Mouse (Mus musculus) forebrain, embryonic 14.5 days (tissue): ENCODE data around the gene Gm4340. TPM values are rescaled to one million over a fixed set of nuclear protein-coding genes. Genes with fewer than 3 reads are reported as not detected.
A peak's percentile ranks its signal among the peaks of the same experiment; 100 is the strongest.

ENCODE experiments used
- ATAC-seq: fragments of 200-750 bp; cut with Nextera tagmentation; 2 replicates; pipeline ENCODE4 v1.8.0; 2017; ENCODE audit warnings: mild to moderate bottlenecking, moderate library complexity
- DNase-seq: peaks from one replicate; pipeline ENCODE4 v3.0.0-alpha.2; 2015; ENCODE audit warnings: low spot score
- H3K27ac ChIP-seq: fragments of 300-500 bp; sonication (generic); 2 replicates; pipeline ENCODE4 v1.5.1; 2014; ENCODE audit warnings: low read depth, mild to moderate bottlenecking, control low read depth, low read length, moderate library complexity
- H3K27me3 ChIP-seq: fragments of 300-500 bp; sonication (generic); replicated peaks from 2 replicates; pipeline ENCODE4 v1.6.1; 2014; ENCODE audit warnings: low read length, control low read depth, mixed read lengths; ENCODE audit not compliant: control insufficient read depth, insufficient read depth
- H3K36me3 ChIP-seq: fragments of 300-500 bp; sonication (generic); 2 replicates; pipeline ENCODE4 v1.6.1; 2014; ENCODE audit warnings: low read length, control low read depth; ENCODE audit not compliant: control insufficient read depth, insufficient read depth
- H3K4me1 ChIP-seq: fragments of 300-500 bp; sonication (generic); 2 replicates; pipeline ENCODE4 v1.6.1; 2014; ENCODE audit warnings: antibody characterized with exemption, low read length, control low read depth; ENCODE audit not compliant: control insufficient read depth, insufficient read depth
- H3K4me2 ChIP-seq: fragments of 300-500 bp; sonication (generic); 2 replicates; pipeline ENCODE4 v1.6.1; 2014; ENCODE audit warnings: mild to moderate bottlenecking, control low read depth, low read length
- H3K4me3 ChIP-seq: fragments of 300-500 bp; sonication (generic); 2 replicates; pipeline ENCODE4 v1.5.1; 2014; ENCODE audit warnings: low read depth, low read length, control low read depth
- H3K9ac ChIP-seq: fragments of 300-500 bp; sonication (generic); 2 replicates; pipeline ENCODE4 v1.6.1; 2014; ENCODE audit warnings: mild to moderate bottlenecking, low read length, control low read depth, moderate library complexity
- H3K9me3 ChIP-seq: fragments of 300-500 bp; sonication (generic); replicated peaks from 2 replicates; pipeline ENCODE4 v1.6.1; 2016; ENCODE audit warnings: low read length, control low read depth, mixed read lengths; ENCODE audit not compliant: control insufficient read depth
- WGBS: fragments of 180-500 bp; shearing (Covaris S2); extraction: QIAGEN DNeasy Blood & Tissue Kit; methylation state at CpG from one replicate; pipeline ENCODE4 v1.1.7; 2014; 5-methylcytosine and 5-hydroxymethylcytosine counted together
- polyA plus RNA-seq: library from polyadenylated mRNA; unstranded; fragments of >200 nt; fragmentation: Nextera tagmentation; extraction: Ambion mirVana; gene quantifications from 2 replicates; pipeline ENCODE4 v1.2.1, GENCODE M21; 2014

The Gm4340 gene
- polyA plus RNA-seq, 1 experiment from 2014 or later, result not detected

DNA sequence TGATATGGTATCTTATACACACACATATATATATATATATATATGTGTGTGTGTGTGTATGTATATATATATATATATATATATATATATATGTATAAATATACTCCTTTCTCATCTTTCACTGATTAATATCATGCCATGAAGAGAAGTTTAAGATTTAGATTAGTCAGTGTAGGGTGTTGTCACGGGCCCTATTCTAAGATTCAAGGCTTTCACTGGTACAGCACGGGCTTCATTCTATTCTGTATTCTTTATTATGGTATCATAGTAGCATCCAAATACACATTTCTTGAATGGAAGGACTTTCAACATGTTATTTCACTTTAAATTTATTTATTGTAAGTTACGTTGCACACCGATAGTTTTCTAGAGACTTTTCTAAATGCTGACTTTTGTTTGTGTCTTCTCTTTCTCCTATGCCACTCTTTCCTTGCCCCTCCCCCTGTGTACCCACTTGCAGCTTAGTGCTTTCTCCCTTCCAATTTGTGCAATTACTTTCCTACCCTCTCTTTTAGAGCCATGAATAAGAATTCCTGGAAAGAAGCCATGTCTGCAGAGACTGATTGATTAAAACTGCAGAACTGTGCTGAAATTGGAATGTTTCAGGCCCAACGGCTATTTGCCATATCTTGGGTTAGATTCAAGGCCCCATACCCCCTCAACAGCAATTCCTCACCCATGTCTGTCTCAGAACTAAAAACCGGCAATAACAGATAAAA is 26.6 kb downstream of the Gm4340 start:
- Histone ChIP-seq H3K4me1 (no peaks in the 10 kb centered on the region), H3K4me3 (no peak overlapping the region), H3K27ac (no peak overlapping the region), H3K9me3 (no peaks in the 10 kb centered on the region), H3K9ac (no peak overlapping the region), H3K36me3 (no peaks in the 10 kb centered on the region), H3K4me2 (no peak overlapping the region), H3K27me3 (no peaks in the 10 kb centered on the region)
- ATAC-seq (peak; percentile 89), DNase-seq (peak; percentile 82)
- WGBS, result 53% methylated on average over 6 of the region's 6 CpGs

Other genes starting within 250 kb of the Gm4340 start
- gene Gm21293, start 51.1 kb upstream of the Gm4340 start, polyA plus RNA-seq, result not detected in 2 replicates
- gene Gm6763, start 42.5 kb upstream of the Gm4340 start, polyA plus RNA-seq, result not detected in 2 replicates
- gene Gm8764, start 34.0 kb upstream of the Gm4340 start, polyA plus RNA-seq, result not detected in 2 replicates
- gene Gm21304, start 25.5 kb upstream of the Gm4340 start, polyA plus RNA-seq, result not detected in 2 replicates
- gene Gm21312, start 17.0 kb upstream of the Gm4340 start, polyA plus RNA-seq, result not detected in 2 replicates
- not detected in 2 replicates for gene Gm20765, start 8.5 kb upstream of the Gm4340 start, polyA plus RNA-seq